Mouse (Mus musculus) forebrain, embryonic 11.5 days (tissue): ENCODE data around the gene Stk38. TPM values are rescaled to one million over a fixed set of nuclear protein-coding genes. Genes with fewer than 3 reads are reported as not detected.
"Not testable (repeated sequence)": the region's sequence is repeated elsewhere in the genome, so short reads cannot be mapped to it uniquely, and the experiment has no call there.

Source experiments
- ATAC-seq: fragments of 200-750 bp; cut with Nextera tagmentation; replicated peaks from 2 replicates; pipeline ENCODE4 v1.8.0; 2017; ENCODE audit warnings: moderate TSS enrichment; ENCODE audit not compliant: low FRiP score
- DNase-seq: peaks from one replicate; pipeline ENCODE4 v3.0.0-alpha.2; 2017; ENCODE audit warnings: low spot score
- H3K27ac ChIP-seq: fragments of 300-500 bp; sonication (generic); 2 replicates; pipeline ENCODE4 v1.5.1; 2014; ENCODE audit warnings: low read depth, low read length
- H3K27me3 ChIP-seq: fragments of 300-500 bp; sonication (generic); 2 replicates; pipeline ENCODE4 v1.6.1; 2014; ENCODE audit warnings: mild to moderate bottlenecking, low read length, mixed read lengths; ENCODE audit not compliant: control insufficient read depth, insufficient read depth
- H3K36me3 ChIP-seq: fragments of 300-500 bp; sonication (generic); 2 replicates; pipeline ENCODE4 v1.6.1; 2014; ENCODE audit warnings: mild to moderate bottlenecking, low read length, moderate library complexity, mixed read lengths; ENCODE audit not compliant: control insufficient read depth, insufficient read depth
- H3K4me1 ChIP-seq: fragments of 300-500 bp; sonication (generic); replicated peaks from 2 replicates; pipeline ENCODE4 v1.6.1; 2014; ENCODE audit warnings: low read length, mixed read lengths; ENCODE audit not compliant: control insufficient read depth, insufficient read depth
- H3K4me2 ChIP-seq: fragments of 300-500 bp; sonication (generic); 2 replicates; pipeline ENCODE4 v1.6.1; 2014; ENCODE audit warnings: low read depth, mild to moderate bottlenecking, low read length, moderate library complexity, mixed read lengths; ENCODE audit not compliant: severe bottlenecking
- H3K4me3 ChIP-seq: fragments of 300-500 bp; sonication (generic); 2 replicates; pipeline ENCODE4 v1.5.1; 2014; ENCODE audit warnings: low read depth, low read length
- H3K9ac ChIP-seq: fragments of 300-500 bp; sonication (generic); 2 replicates; pipeline ENCODE4 v1.6.1; 2014; ENCODE audit warnings: low read length
- H3K9me3 ChIP-seq: fragments of 300-500 bp; sonication (generic); 2 replicates; pipeline ENCODE4 v1.6.1; 2016; ENCODE audit warnings: low read length, mixed read lengths; ENCODE audit not compliant: control insufficient read depth
- WGBS: fragments of 180-500 bp; shearing (Covaris S2); extraction: QIAGEN DNeasy Blood & Tissue Kit; methylation state at CpG from one replicate; pipeline ENCODE4 v1.1.7; 2014; 5-methylcytosine and 5-hydroxymethylcytosine counted together
- polyA plus RNA-seq: library from polyadenylated mRNA; unstranded; fragments of >200 nt; fragmentation: Nextera tagmentation; extraction: Ambion mirVana; gene quantifications from 2 replicates; pipeline ENCODE4 v1.2.1, GENCODE M21; 2014

The Stk38 gene
- polyA plus RNA-seq, 1 experiment from 2014 or later, result 143 TPM

GRCm38 (mm10) chr17:29008326-29008650, 493 bp upstream of the Stk38 start:
- Histone ChIP-seq H3K4me3 (peak overlapping the region; percentile 78), H3K27me3 (no peaks in the 10 kb centered on the region), H3K27ac (peak overlapping the region; percentile 2; the same call in 1 of the 2 replicates), H3K36me3 (no peaks in the 10 kb centered on the region; the same call in 1 of the 2 replicates), H3K9ac (peak overlapping the region; percentile 91), H3K4me2 (peak overlapping the region; percentile 71), H3K4me1 (peaks cover 2% of the 10 kb centered on the region; the same call in 1 of the 2 replicates), H3K9me3 (no peaks in the 10 kb centered on the region)
- 7% methylated on average over 8 of the region's 8 CpGs for WGBS
- ATAC-seq (no peak), DNase-seq (no peak)

GRCm38 (mm10) chr17:29007243-29007640, 553 bp downstream of the Stk38 start:
- peak overlapping the region; percentile 91 for H3K9ac ChIP-seq
- peak overlapping the region; percentile 71 for H3K4me2 ChIP-seq
- under 1% methylated on average over 19 of the region's 19 CpGs for WGBS
- ATAC-seq (peak; percentile 42), DNase-seq (no peak)
- H3K27ac ChIP-seq, result peak overlapping the region; percentile 81
- H3K9me3 ChIP-seq, result no peaks in the 10 kb centered on the region
- no peaks in the 10 kb centered on the region; the same call in 1 of the 2 replicates for H3K36me3 ChIP-seq
- no peaks in the 10 kb centered on the region for H3K27me3 ChIP-seq
- H3K4me3 ChIP-seq, result peak overlapping the region; percentile 78
- peaks cover 2% of the 10 kb centered on the region; the same call in 1 of the 2 replicates for H3K4me1 ChIP-seq

GRCm38 (mm10) chr17:29006812-29007211, 983 bp downstream of the Stk38 start:
- no peak overlapping the region for H3K27ac ChIP-seq
- no peaks in the 10 kb centered on the region; the same call in 1 of the 2 replicates for H3K36me3 ChIP-seq
- H3K4me2 ChIP-seq, result peak overlapping the region; percentile 71
- peak overlapping the region; percentile 78 for H3K4me3 ChIP-seq
- DNase-seq (no peak), ATAC-seq (no peak)
- H3K27me3 ChIP-seq, result no peaks in the 10 kb centered on the region
- H3K9me3 ChIP-seq, result no peaks in the 10 kb centered on the region
- 14% methylated on average over 7 of the region's 7 CpGs for WGBS
- H3K9ac ChIP-seq, result peak overlapping the region; percentile 91
- peaks cover 2% of the 10 kb centered on the region; the same call in 1 of the 2 replicates for H3K4me1 ChIP-seq

GRCm38 (mm10) chr17:29005002-29005401, 2.8 kb downstream of the Stk38 start:
- WGBS, result 92% methylated on average over 3 of the region's 3 CpGs

GRCm38 (mm10) chr17:29003740-29004139, 4.1 kb downstream of the Stk38 start:
- DNase-seq, result no peak
- Histone ChIP-seq H3K9me3 (no peaks in the 10 kb centered on the region), H3K27me3 (no peaks in the 10 kb centered on the region), H3K4me2 (no peak overlapping the region), H3K9ac (no peak overlapping the region), H3K4me3 (no peak overlapping the region), H3K27ac (no peak overlapping the region), H3K4me1 (peaks cover 2% of the 10 kb centered on the region; the same call in 1 of the 2 replicates), H3K36me3 (peaks cover 3% of the 10 kb centered on the region)
- WGBS, result 86% methylated on average over 1 of the region's 1 CpGs
- no peak for ATAC-seq

More at GRCm38 (mm10) chr17:29005002-29005401, 2.8 kb downstream of the Stk38 start:
- H3K9me3 ChIP-seq, result no peaks in the 10 kb centered on the region
- H3K4me2 ChIP-seq, result no peak overlapping the region
- H3K4me3 ChIP-seq, result no peak overlapping the region
- H3K9ac ChIP-seq, result no peak overlapping the region
- DNase-seq (no peak), ATAC-seq (no peak)
- no peak overlapping the region for H3K27ac ChIP-seq
- peaks cover 3% of the 10 kb centered on the region for H3K36me3 ChIP-seq
- no peaks in the 10 kb centered on the region for H3K27me3 ChIP-seq
- H3K4me1 ChIP-seq, result peaks cover 2% of the 10 kb centered on the region; the same call in 1 of the 2 replicates

GRCm38 (mm10) chr17:29000465-29000864, 7.3 kb downstream of the Stk38 start:
- ATAC-seq, result no peak

GRCm38 (mm10) chr17:28994615-28995014, 13.2 kb downstream of the Stk38 start:
- WGBS, result 84% methylated on average over 4 of the region's 4 CpGs
- H3K36me3 ChIP-seq, result peaks cover 3% of the 10 kb centered on the region; the same call in 1 of the 2 replicates
- no peaks in the 10 kb centered on the region for H3K27me3 ChIP-seq
- H3K4me2 ChIP-seq, result no peak overlapping the region
- H3K27ac ChIP-seq, result no peak overlapping the region
- H3K9ac ChIP-seq, result no peak overlapping the region
- DNase-seq, result no peak
- no peaks in the 10 kb centered on the region for H3K9me3 ChIP-seq
- no peak for ATAC-seq
- H3K4me1 ChIP-seq, result no peaks in the 10 kb centered on the region
- no peak overlapping the region for H3K4me3 ChIP-seq

More at GRCm38 (mm10) chr17:29000465-29000864, 7.3 kb downstream of the Stk38 start:
- WGBS, result 87% methylated on average over 6 of the region's 6 CpGs
- H3K4me1 ChIP-seq, result no peaks in the 10 kb centered on the region
- H3K27ac ChIP-seq, result no peak overlapping the region
- H3K9me3 ChIP-seq, result no peaks in the 10 kb centered on the region
- DNase-seq, result no peak
- H3K9ac ChIP-seq, result no peak overlapping the region
- H3K4me3 ChIP-seq, result no peak overlapping the region
- H3K36me3 ChIP-seq, result peaks cover 3% of the 10 kb centered on the region
- no peaks in the 10 kb centered on the region for H3K27me3 ChIP-seq
- no peak overlapping the region for H3K4me2 ChIP-seq

GRCm38 (mm10) chr17:28993004-28993403, 14.8 kb downstream of the Stk38 start:
- WGBS, result 100% methylated on average over 1 of the region's 1 CpGs
- not testable (repeated sequence) for H3K4me1 ChIP-seq, H3K9me3 ChIP-seq, H3K27ac ChIP-seq, H3K9ac ChIP-seq, DNase-seq, ATAC-seq, H3K4me3 ChIP-seq, H3K4me2 ChIP-seq, H3K36me3 ChIP-seq, H3K27me3 ChIP-seq

- Histone ChIP-seq H3K4me2 (no peak overlapping the region), H3K36me3 (peaks cover 14% of the 10 kb centered on the region), H3K27me3 (no peaks in the 10 kb centered on the region), H3K4me3 (no peak overlapping the region), H3K9ac (no peak overlapping the region), H3K9me3 (no peaks in the 10 kb centered on the region), H3K4me1 (no peaks in the 10 kb centered on the region), H3K27ac (no peak overlapping the region)
- WGBS, result 57% methylated on average over 7 of the region's 7 CpGs
- no peak for ATAC-seq
- DNase-seq, result no peak
These were observed 15.7 kb downstream of the Stk38 start for GRCm38 (mm10) chr17:28992105-28992504.
